23 mouse cellular contexts compared by ENCODE assay signal in genomic region chr19:4883961-4884360, GRCm38 (mm10). TPM values are rescaled to one million over a fixed set of nuclear protein-coding genes. Genes with fewer than 3 reads are reported as not detected.
DNase-seq lines count a peak whose midpoint lies in the region; ATAC-seq lines count a peak whose summit lies in the region.
"Had no signal": no experiment of that assay in that cellular context is flagged by ENCODE, and none has a peak within 500 bp of the region (broad histone marks: within the 10 kb centered on the region; RNA-seq: fewer than 3 reads in every experiment).

No protein-coding gene starts in this region.

- DNase-seq in retina, embryonic 14.5 days (ENCODE audit: low spot score) = no peak
- no peak for DNase-seq in cerebellum, postnatal 25 days
- DNase-seq in embryo, embryonic 11 days = no peak
- DNase-seq: adrenal gland, postnatal 14 days; cerebellum, adult 2 months; cerebellum, postnatal 10 days; gastrocnemius, postnatal 10 days; heart, adult 18-20 months; heart, postnatal 10 days; heart, postnatal 4 days had no signal

- H3K4me1 ChIP-seq in erythroblast, embryonic 14.5 days (ENCODE audit: control insufficient read depth) = peaks cover 63% of the 10 kb centered on the region
- H3K4me1 ChIP-seq in liver, embryonic 12.5 days = peaks cover 54% of the 10 kb centered on the region
- peaks cover 29% of the 10 kb centered on the region for H3K4me1 ChIP-seq in liver, embryonic 16.5 days (ENCODE audit: control insufficient read depth, low read depth, low read length)
- peaks cover 5% of the 10 kb centered on the region for H3K4me1 ChIP-seq in forebrain, embryonic 13.5 days

- WGBS in liver, embryonic 12.5 days (ENCODE audit: insufficient replicate concordance) = 47% methylated on average over 4 of the region's 4 CpGs
- 44% methylated on average over 4 of the region's 4 CpGs for WGBS in liver, embryonic 16.5 days (ENCODE audit: insufficient replicate concordance)
- WGBS in forebrain, embryonic 13.5 days = 84% methylated on average over 4 of the region's 4 CpGs

- ATAC-seq in liver, embryonic 12.5 days = peak; percentile 91
- peak; percentile 89 for ATAC-seq in liver, embryonic 16.5 days (ENCODE audit: low read depth)
- no peak for ATAC-seq in forebrain, embryonic 13.5 days
- ATAC-seq: activated CD4-positive, CD25-positive, alpha-beta regulatory T cell, adult 4 months; forebrain, embryonic 15.5 days; hindbrain, postnatal 0 days; Patski had no signal

- no peaks in the 10 kb centered on the region for H3K9me3 ChIP-seq in erythroblast, embryonic 14.5 days (ENCODE audit: control insufficient read depth, low read length)
- H3K9me3 ChIP-seq in liver, embryonic 12.5 days (replicated peaks) = no peaks in the 10 kb centered on the region
- H3K9me3 ChIP-seq in liver, embryonic 16.5 days (replicated peaks; ENCODE audit: control insufficient read depth, low read length) = no peaks in the 10 kb centered on the region
- H3K9me3 ChIP-seq in forebrain, embryonic 13.5 days (replicated peaks) = no peaks in the 10 kb centered on the region
- H3K9me3 ChIP-seq: embryonic facial prominence, embryonic 12.5 days; forebrain, embryonic 10.5 days; forebrain, embryonic 15.5 days; heart, embryonic 10.5 days; hindbrain, embryonic 12.5 days had no signal

- peak overlapping the region; percentile 8 for H3K4me3 ChIP-seq in erythroblast, embryonic 14.5 days (replicated peaks)
- H3K4me3 ChIP-seq in liver, embryonic 12.5 days = no peak overlapping the region
- H3K4me3 ChIP-seq in liver, embryonic 16.5 days (ENCODE audit: low read depth, low read length) = no peak overlapping the region
- no peak overlapping the region for H3K4me3 ChIP-seq in forebrain, embryonic 13.5 days
- H3K4me3 ChIP-seq: embryonic facial prominence, embryonic 12.5 days; forebrain, embryonic 10.5 days; forebrain, embryonic 15.5 days; heart, embryonic 10.5 days; hindbrain, embryonic 12.5 days had no signal

- H3K9ac ChIP-seq in liver, embryonic 12.5 days = peak overlapping the region; percentile 47
- peak overlapping the region; percentile 16; the same call in 1 of the 2 replicates for H3K9ac ChIP-seq in liver, embryonic 16.5 days (ENCODE audit: low read depth, low read length)
- no peak overlapping the region for H3K9ac ChIP-seq in forebrain, embryonic 13.5 days
- H3K9ac ChIP-seq: embryonic facial prominence, embryonic 12.5 days; forebrain, embryonic 15.5 days; hindbrain, embryonic 12.5 days had no signal

- H3K27me3 ChIP-seq in erythroblast, embryonic 14.5 days (ENCODE audit: control insufficient read depth) = no peaks in the 10 kb centered on the region
- H3K27me3 ChIP-seq in liver, embryonic 12.5 days (replicated peaks) = no peaks in the 10 kb centered on the region
- H3K27me3 ChIP-seq in liver, embryonic 16.5 days (ENCODE audit: control insufficient read depth, insufficient read depth, low read depth, low read length) = no peaks in the 10 kb centered on the region
- H3K27me3 ChIP-seq in forebrain, embryonic 13.5 days = no peaks in the 10 kb centered on the region
- H3K27me3 ChIP-seq: CH12.LX; embryonic facial prominence, embryonic 12.5 days; forebrain, embryonic 15.5 days; hindbrain, embryonic 12.5 days; Patski had no signal

- peak overlapping the region; percentile 73 for H3K27ac ChIP-seq in liver, embryonic 12.5 days
- H3K27ac ChIP-seq in liver, embryonic 16.5 days (ENCODE audit: low read length) = peak overlapping the region; percentile 45
- no peak overlapping the region for H3K27ac ChIP-seq in forebrain, embryonic 13.5 days
- H3K27ac ChIP-seq: embryonic facial prominence, embryonic 12.5 days; forebrain, embryonic 10.5 days; forebrain, embryonic 15.5 days; heart, embryonic 10.5 days; hindbrain, embryonic 12.5 days; hindbrain, postnatal 0 days had no signal

- peak overlapping the region; percentile 30 for H3K4me2 ChIP-seq in liver, embryonic 12.5 days
- H3K4me2 ChIP-seq in liver, embryonic 16.5 days (ENCODE audit: low read depth, low read length) = peak overlapping the region; percentile 10
- no peak overlapping the region for H3K4me2 ChIP-seq in forebrain, embryonic 13.5 days
- H3K4me2 ChIP-seq: embryonic facial prominence, embryonic 12.5 days; forebrain, embryonic 15.5 days; hindbrain, embryonic 12.5 days had no signal

- H3K36me3 ChIP-seq in erythroblast, embryonic 14.5 days (ENCODE audit: control insufficient read depth) = peaks cover 67% of the 10 kb centered on the region
- H3K36me3 ChIP-seq in liver, embryonic 12.5 days = peaks cover 51% of the 10 kb centered on the region
- H3K36me3 ChIP-seq in liver, embryonic 16.5 days (ENCODE audit: control insufficient read depth, insufficient read depth) = no peaks in the 10 kb centered on the region; the same call in 1 of the 2 replicates
- H3K36me3 ChIP-seq in forebrain, embryonic 13.5 days (ENCODE audit: poor library complexity, severe bottlenecking) = peaks cover 12% of the 10 kb centered on the region
- H3K36me3 ChIP-seq: embryonic facial prominence, embryonic 12.5 days; forebrain, embryonic 15.5 days had no signal

RNA-seq across cellular contexts. Expression of gene Zdhhc24, which starts 5.5 kb away (rescaled TPM):
- polyA plus RNA-seq in erythroblast, embryonic 14.5 days (2012) = 1.1 and 1.2 TPM in 2 replicates
- polyA plus RNA-seq in liver, embryonic 12.5 days (2016; fragmentation: Nextera tagmentation; extraction: Ambion mirVana) = 13.9 and 15.9 TPM in 2 replicates
- polyA plus RNA-seq in liver, embryonic 16.5 days (2015; fragmentation: Nextera tagmentation; extraction: Ambion mirVana) = 10.5 and 10.6 TPM in 2 replicates
- polyA plus RNA-seq in forebrain, embryonic 13.5 days (2015; fragmentation: Nextera tagmentation; extraction: Ambion mirVana) = 17.1 and 20.1 TPM in 2 replicates

RNA-seq across cellular contexts. Expression of gene Actn3, which starts 6.3 kb away (rescaled TPM):
- 0.07 and 0.20 TPM in 2 replicates for polyA plus RNA-seq in erythroblast, embryonic 14.5 days (2012)
- polyA plus RNA-seq in liver, embryonic 12.5 days (2016; fragmentation: Nextera tagmentation; extraction: Ambion mirVana) = 0.79 and 0.82 TPM in 2 replicates
- polyA plus RNA-seq in liver, embryonic 16.5 days (2015; fragmentation: Nextera tagmentation; extraction: Ambion mirVana) = 0.65 and 1.3 TPM in 2 replicates
- 0.64 and 0.97 TPM in 2 replicates for polyA plus RNA-seq in forebrain, embryonic 13.5 days (2015; fragmentation: Nextera tagmentation; extraction: Ambion mirVana)
- polyA plus RNA-seq: activated CD4-positive, CD25-positive, alpha-beta regulatory T cell, adult 4 months had no signal

RNA-seq across cellular contexts. Expression of gene Bbs1, which starts 22.5 kb away (rescaled TPM):
- 0.33 and 0.50 TPM in 2 replicates for polyA plus RNA-seq in erythroblast, embryonic 14.5 days (2012)
- 1.6 and 1.8 TPM in 2 replicates for polyA plus RNA-seq in liver, embryonic 12.5 days (2016; fragmentation: Nextera tagmentation; extraction: Ambion mirVana)
- 0.95 and 1.2 TPM in 2 replicates for polyA plus RNA-seq in liver, embryonic 16.5 days (2015; fragmentation: Nextera tagmentation; extraction: Ambion mirVana)
- polyA plus RNA-seq in forebrain, embryonic 13.5 days (2015; fragmentation: Nextera tagmentation; extraction: Ambion mirVana) = 8.9 and 10.8 TPM in 2 replicates

RNA-seq across cellular contexts. Expression of gene Ctsf, which starts 29.0 kb away (rescaled TPM):
- polyA plus RNA-seq in erythroblast, embryonic 14.5 days (2012) = 12.0 and 15.6 TPM in 2 replicates
- polyA plus RNA-seq in liver, embryonic 12.5 days (2016; fragmentation: Nextera tagmentation; extraction: Ambion mirVana) = 13.1 and 17.8 TPM in 2 replicates
- polyA plus RNA-seq in liver, embryonic 16.5 days (2015; fragmentation: Nextera tagmentation; extraction: Ambion mirVana) = 27.3 and 30.5 TPM in 2 replicates
- polyA plus RNA-seq in forebrain, embryonic 13.5 days (2015; fragmentation: Nextera tagmentation; extraction: Ambion mirVana) = 31.3 and 34.5 TPM in 2 replicates

RNA-seq across cellular contexts. Expression of gene Dpp3, which starts 44.1 kb away (rescaled TPM):
- polyA plus RNA-seq in erythroblast, embryonic 14.5 days (2012) = 4.8 and 6.0 TPM in 2 replicates
- polyA plus RNA-seq in liver, embryonic 12.5 days (2016; fragmentation: Nextera tagmentation; extraction: Ambion mirVana) = 76.7 and 83.3 TPM in 2 replicates
- 44.1 and 44.2 TPM in 2 replicates for polyA plus RNA-seq in liver, embryonic 16.5 days (2015; fragmentation: Nextera tagmentation; extraction: Ambion mirVana)
- 118 and 132 TPM in 2 replicates for polyA plus RNA-seq in forebrain, embryonic 13.5 days (2015; fragmentation: Nextera tagmentation; extraction: Ambion mirVana)
